Mouse (Mus musculus): ENCODE results near the gene Fam57a.

- no peak for TF ChIP-seq FLI1 (IDR thresholded peaks at IDR 0.05; ENCODE audit: low read length)
- TF ChIP-seq GATA1 (IDR thresholded peaks at IDR 0.05; ENCODE audit: borderline replicate concordance, low read length): no peak
Observed at GRCm38 (mm10) chr11:76242901-76243810, 63.7 kb downstream of the Fam57a start, which contains the start of the genes Mrm3 and Glod4.
